Mouse (Mus musculus): ENCODE results near the gene Hps1. TPM values are rescaled to one million over a fixed set of nuclear protein-coding genes. Genes with fewer than 3 reads are reported as not detected.

Hps1 gene
- total RNA-seq, 1 experiment: 13.1 TPM

GRCm38 (mm10) chr19:42750196-42750595 lies 29.6 kb downstream of the Hps1 start:
- Histone ChIP-seq H3K9ac (ENCODE audit: insufficient read depth, low read depth, low read length, poor library complexity, severe bottlenecking) (no peak overlapping the region), H3K27ac (ENCODE audit: insufficient read depth, low read depth, low read length, poor library complexity, severe bottlenecking) (no peak overlapping the region), H3K4me1 (ENCODE audit: control insufficient read depth in 2 of 2, insufficient read depth in 2 of 2, low read length in 2 of 2, poor library complexity in 1 of 2) (peaks cover 0 to 2% of the 10 kb centered on the region in 2 experiments; a peak in 2 of 4 replicates), H3K36me3 (ENCODE audit: control insufficient read depth, insufficient read depth, low read length, poor library complexity, severe bottlenecking) (no peaks in the 10 kb centered on the region), H3K9me3 (ENCODE audit: control insufficient read depth, insufficient read depth, low read depth, low read length) (no peaks in the 10 kb centered on the region), H3K4me3 (ENCODE audit: insufficient read depth in 1 of 2, low read depth in 1 of 2, low read length in 2 of 2, poor library complexity in 1 of 2, severe bottlenecking in 1 of 2) (no peak overlapping the region)
- DNase-seq (ENCODE audit: low read depth, low spot score): no peak
- in situ Hi-C loops (cut with MboI; ENCODE audit: low sequenced_read_pairs in 2 of 2, unreplicated experiment in 2 of 2): no loop called here
- TF ChIP-seq CHD2 (IDR thresholded peaks at IDR 0.05; ENCODE audit: low read depth, low read length) (no peak), MAFK (IDR thresholded peaks at IDR 0.05; ENCODE audit: insufficient read depth, low read depth, low read length) (no peak), ZC3H11A (IDR thresholded peaks at IDR 0.05; ENCODE audit: borderline replicate concordance, low read depth, low read length) (no peak), ZNF384 (IDR thresholded peaks at IDR 0.05; ENCODE audit: low read depth, low read length) (no peak), HCFC1 (IDR thresholded peaks at IDR 0.05; ENCODE audit: borderline replicate concordance, insufficient read depth, low read length) (no peak)

DNA sequence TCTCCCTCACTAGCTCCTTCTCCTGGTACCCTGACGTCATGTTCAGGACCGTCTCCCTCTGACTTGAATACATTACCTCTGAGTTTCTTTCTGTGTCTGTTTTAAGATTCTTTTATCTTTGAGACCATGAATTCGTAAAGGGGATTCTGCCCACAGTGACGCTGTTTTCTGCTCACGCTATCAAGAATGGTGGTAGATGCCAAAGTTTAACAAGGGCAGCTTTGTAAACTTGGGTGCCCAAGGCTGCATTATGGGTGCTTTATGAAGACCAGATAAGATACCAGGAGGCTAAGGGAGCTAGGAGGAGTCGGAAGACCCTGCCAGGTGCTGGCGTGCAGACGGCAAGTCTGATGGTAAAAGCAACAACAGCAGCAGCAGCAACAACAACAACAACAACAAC lies 33.1 kb downstream of the Hps1 start:
- Histone ChIP-seq H3K4me3 (ENCODE audit: insufficient read depth in 1 of 2, low read depth in 1 of 2, low read length in 2 of 2, poor library complexity in 1 of 2, severe bottlenecking in 1 of 2) (no peak overlapping the region), H3K9me3 (ENCODE audit: control insufficient read depth, insufficient read depth, low read depth, low read length) (no peaks in the 10 kb centered on the region), H3K27ac (ENCODE audit: insufficient read depth, low read depth, low read length, poor library complexity, severe bottlenecking) (no peak overlapping the region), H3K9ac (ENCODE audit: insufficient read depth, low read depth, low read length, poor library complexity, severe bottlenecking) (no peak overlapping the region), H3K36me3 (ENCODE audit: control insufficient read depth, insufficient read depth, low read length, poor library complexity, severe bottlenecking) (no peaks in the 10 kb centered on the region), H3K4me1 (ENCODE audit: control insufficient read depth in 2 of 2, insufficient read depth in 2 of 2, low read length in 2 of 2, poor library complexity in 1 of 2) (peaks cover 0 to under 1% of the 10 kb centered on the region in 2 experiments; a peak in 1 of 4 replicates)
- TF ChIP-seq ZC3H11A (IDR thresholded peaks at IDR 0.05; ENCODE audit: borderline replicate concordance, low read depth, low read length) (no peak), HCFC1 (IDR thresholded peaks at IDR 0.05; ENCODE audit: borderline replicate concordance, insufficient read depth, low read length) (no peak), ZNF384 (IDR thresholded peaks at IDR 0.05; ENCODE audit: low read depth, low read length) (no peak), CHD2 (IDR thresholded peaks at IDR 0.05; ENCODE audit: low read depth, low read length) (no peak), MAFK (IDR thresholded peaks at IDR 0.05; ENCODE audit: insufficient read depth, low read depth, low read length) (no peak)
- in situ Hi-C loops (cut with MboI; ENCODE audit: low sequenced_read_pairs in 2 of 2, unreplicated experiment in 2 of 2): no loop called here
- DNase-seq (ENCODE audit: low read depth, low spot score): no peak

GRCm38 (mm10) chr19:42745869-42746224 lies 33.9 kb downstream of the Hps1 start:
- no peak for DNase-seq (ENCODE audit: low read depth, low spot score)
- Histone ChIP-seq H3K9ac (ENCODE audit: insufficient read depth, low read depth, low read length, poor library complexity, severe bottlenecking) (no peak overlapping the region), H3K4me1 (ENCODE audit: control insufficient read depth in 2 of 2, insufficient read depth in 2 of 2, low read length in 2 of 2, poor library complexity in 1 of 2) (no peaks in the 10 kb centered on the region), H3K36me3 (ENCODE audit: control insufficient read depth, insufficient read depth, low read length, poor library complexity, severe bottlenecking) (no peaks in the 10 kb centered on the region), H3K4me3 (ENCODE audit: insufficient read depth in 1 of 2, low read depth in 1 of 2, low read length in 2 of 2, poor library complexity in 1 of 2, severe bottlenecking in 1 of 2) (no peak overlapping the region), H3K27ac (ENCODE audit: insufficient read depth, low read depth, low read length, poor library complexity, severe bottlenecking) (no peak overlapping the region), H3K9me3 (ENCODE audit: control insufficient read depth, insufficient read depth, low read depth, low read length) (no peaks in the 10 kb centered on the region)
- TF ChIP-seq HCFC1 (IDR thresholded peaks at IDR 0.05; ENCODE audit: borderline replicate concordance, insufficient read depth, low read length) (no peak), MAFK (IDR thresholded peaks at IDR 0.05; ENCODE audit: insufficient read depth, low read depth, low read length) (no peak), ZC3H11A (IDR thresholded peaks at IDR 0.05; ENCODE audit: borderline replicate concordance, low read depth, low read length) (no peak), ZNF384 (IDR thresholded peaks at IDR 0.05; ENCODE audit: low read depth, low read length) (no peak), CHD2 (IDR thresholded peaks at IDR 0.05; ENCODE audit: low read depth, low read length) (no peak)
- in situ Hi-C loops (cut with MboI; ENCODE audit: low sequenced_read_pairs in 2 of 2, unreplicated experiment in 2 of 2): no loop called here

DNA sequence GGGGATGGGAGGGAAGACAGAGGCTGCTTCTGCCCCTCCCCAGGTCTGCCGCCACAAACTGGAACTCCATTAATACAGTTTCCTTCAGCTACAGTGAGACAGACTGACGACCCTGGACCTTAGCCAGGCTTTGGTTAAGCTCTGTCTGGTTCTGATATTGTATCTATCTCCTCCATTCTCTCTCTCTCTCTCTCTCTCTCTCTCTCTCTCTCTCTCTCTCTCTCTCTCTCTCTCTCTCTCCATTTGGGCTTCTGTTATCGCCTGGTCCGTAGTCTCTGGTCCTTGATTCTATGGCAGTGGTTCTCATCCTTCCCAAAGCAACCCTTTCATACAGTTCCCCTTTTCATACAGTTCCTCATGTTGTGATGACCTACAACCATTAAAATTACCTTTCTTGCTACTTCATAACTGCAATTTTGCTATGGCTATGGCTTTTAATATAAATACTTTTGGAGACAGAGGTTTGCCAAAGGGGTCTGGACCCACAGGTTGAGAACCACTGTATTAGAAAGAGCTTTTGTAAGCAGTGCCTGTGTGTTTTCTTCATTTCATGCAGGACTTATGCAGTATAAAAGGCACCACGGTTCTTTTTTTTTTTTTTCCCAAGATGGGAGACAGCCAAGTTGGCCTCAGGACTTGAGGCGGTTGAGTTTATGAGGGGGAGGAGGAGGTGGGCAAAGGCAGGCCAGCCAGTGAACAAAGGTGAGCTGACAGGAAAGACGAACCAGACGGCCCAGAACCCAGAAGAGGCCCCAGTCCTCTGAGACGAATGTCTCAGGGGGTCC lies 34.5 kb downstream of the Hps1 start:
- no peak overlapping the region for H3K4me3 ChIP-seq (ENCODE audit: insufficient read depth in 1 of 2, low read depth in 1 of 2, low read length in 2 of 2, poor library complexity in 1 of 2, severe bottlenecking in 1 of 2)
- H3K9me3 ChIP-seq (ENCODE audit: control insufficient read depth, insufficient read depth, low read depth, low read length): no peaks in the 10 kb centered on the region
- no peak for DNase-seq (ENCODE audit: low read depth, low spot score)
- no peaks in the 10 kb centered on the region for H3K36me3 ChIP-seq (ENCODE audit: control insufficient read depth, insufficient read depth, low read length, poor library complexity, severe bottlenecking)
- in situ Hi-C loops (cut with MboI; ENCODE audit: low sequenced_read_pairs in 2 of 2, unreplicated experiment in 2 of 2): no loop called here
- TF ChIP-seq ZNF384 (IDR thresholded peaks at IDR 0.05; ENCODE audit: low read depth, low read length) (no peak), ZC3H11A (IDR thresholded peaks at IDR 0.05; ENCODE audit: borderline replicate concordance, low read depth, low read length) (no peak), CHD2 (IDR thresholded peaks at IDR 0.05; ENCODE audit: low read depth, low read length) (0 out of 2 replicates have a peak, but pooled peaks have one; percentile 16)
- no peak overlapping the region for H3K9ac ChIP-seq (ENCODE audit: insufficient read depth, low read depth, low read length, poor library complexity, severe bottlenecking)
- no peak overlapping the region for H3K27ac ChIP-seq (ENCODE audit: insufficient read depth, low read depth, low read length, poor library complexity, severe bottlenecking)
- H3K4me1 ChIP-seq (ENCODE audit: control insufficient read depth in 2 of 2, insufficient read depth in 2 of 2, low read length in 2 of 2, poor library complexity in 1 of 2): no peaks in the 10 kb centered on the region
